Mouse (Mus musculus) embryo, embryonic 11 days (tissue): ENCODE measurements around the gene Efcab10.

Experiments used
- DNase-seq: peaks from one replicate; pipeline ENCODE4 v3.0.0-alpha.2; 2015

The Efcab10 gene

DNA sequence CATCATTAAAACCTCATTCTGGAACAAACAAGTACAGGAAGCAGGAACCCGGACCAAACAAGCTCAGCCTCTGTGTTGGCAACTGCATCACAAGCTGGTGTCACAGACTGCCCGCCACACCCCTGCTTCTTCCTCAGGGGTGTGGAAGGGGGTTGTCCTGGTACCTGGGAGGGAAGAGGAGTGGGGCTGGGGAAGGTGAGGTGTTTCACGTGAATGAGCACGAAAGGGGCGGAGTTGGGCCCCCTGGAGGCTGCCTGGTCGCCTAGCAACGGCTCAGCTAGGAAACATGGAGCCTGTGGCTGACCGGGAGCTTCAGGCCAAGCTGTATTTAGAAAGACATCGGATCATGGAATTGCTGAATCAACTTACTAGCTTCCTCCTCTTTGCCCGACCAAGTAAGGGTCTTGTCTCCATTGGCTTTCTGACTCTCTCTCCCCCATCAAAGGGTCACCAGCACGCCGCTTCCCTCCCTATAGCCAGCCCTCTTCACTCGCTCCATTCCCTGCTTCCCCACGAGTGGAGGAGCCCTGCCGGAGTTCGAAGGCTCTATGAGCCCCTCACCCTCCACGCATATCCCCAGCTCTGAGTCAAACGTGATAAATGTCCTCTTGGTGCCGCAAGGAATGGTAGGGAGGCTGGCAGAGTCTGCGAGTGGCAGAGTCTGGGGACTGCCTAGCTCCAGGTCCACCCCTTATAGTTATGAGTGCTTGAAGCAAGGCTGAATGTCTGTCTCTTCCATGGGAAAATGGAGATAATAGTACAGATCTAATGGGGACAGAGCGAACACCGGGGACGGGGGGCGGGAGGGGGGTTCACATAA lies at the start of gene Efcab10:
Gene Efcab10, plus strand, starts transcription at position 51 of the 820 bp plus-strand sequence.
- peak; percentile 70 for DNase-seq

- DNase-seq, result peak; percentile 76
These were observed 49.5 kb upstream of the Efcab10 start for GRCm38 (mm10) chr12:33344970-33345772.

DNA sequence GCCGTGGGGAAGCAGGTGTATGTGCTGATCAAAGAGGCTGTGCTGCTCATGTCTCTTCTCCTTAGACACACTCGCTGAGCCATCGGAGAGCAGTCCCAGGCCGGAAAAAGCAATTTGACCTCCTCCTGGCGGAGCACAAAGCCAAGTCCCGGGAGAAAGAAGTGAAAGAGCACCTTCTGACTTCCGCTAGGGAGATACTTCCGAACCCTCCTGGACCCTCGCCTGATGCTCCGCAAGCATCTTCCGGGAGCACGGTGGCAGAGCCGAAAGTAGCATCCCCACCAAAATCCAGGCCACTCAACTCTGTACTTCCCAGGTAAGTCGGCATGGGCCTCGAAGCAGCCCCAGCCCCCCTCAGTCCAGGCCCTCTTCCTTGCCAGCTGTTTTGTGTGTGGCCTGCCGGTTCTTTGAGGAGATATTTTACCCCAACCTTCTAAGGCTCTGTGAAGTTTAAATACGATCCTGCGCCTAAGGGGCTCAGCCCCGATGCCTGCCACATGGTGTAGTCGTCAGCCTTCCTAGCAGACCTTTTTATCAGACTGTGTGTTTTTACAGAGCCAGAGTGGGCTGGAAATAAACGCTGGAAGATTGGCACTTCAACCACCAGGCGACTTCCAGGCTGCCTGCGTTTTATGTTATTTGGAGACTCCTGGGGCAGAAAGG lies 48.8 kb upstream of the Efcab10 start:
- DNase-seq, result peak; percentile 40

DNA sequence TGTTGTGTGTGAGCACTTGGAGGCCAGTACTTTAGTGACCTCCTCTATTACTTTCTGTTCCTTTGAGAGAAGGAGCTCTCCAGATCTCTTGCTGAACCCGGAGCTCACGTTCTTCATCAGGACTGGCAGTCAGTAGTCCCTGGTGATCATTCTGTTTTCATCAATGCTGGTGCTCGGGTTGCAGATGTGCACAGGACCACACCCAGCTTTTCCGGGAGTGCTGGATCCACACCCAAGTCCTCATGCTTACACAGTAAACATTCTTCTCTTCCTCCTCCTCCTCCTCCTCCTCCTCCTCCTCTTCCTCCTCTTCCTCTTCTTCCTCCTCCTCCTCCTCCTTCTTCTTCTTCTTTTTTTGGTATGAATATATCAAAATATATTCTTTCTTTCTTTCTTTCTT lies 42.0 kb upstream of the Efcab10 start:
- no peak for DNase-seq

- DNase-seq, result no peak
These were observed 36.3 kb upstream of the Efcab10 start for GRCm38 (mm10) chr12:33358345-33358744.

DNA sequence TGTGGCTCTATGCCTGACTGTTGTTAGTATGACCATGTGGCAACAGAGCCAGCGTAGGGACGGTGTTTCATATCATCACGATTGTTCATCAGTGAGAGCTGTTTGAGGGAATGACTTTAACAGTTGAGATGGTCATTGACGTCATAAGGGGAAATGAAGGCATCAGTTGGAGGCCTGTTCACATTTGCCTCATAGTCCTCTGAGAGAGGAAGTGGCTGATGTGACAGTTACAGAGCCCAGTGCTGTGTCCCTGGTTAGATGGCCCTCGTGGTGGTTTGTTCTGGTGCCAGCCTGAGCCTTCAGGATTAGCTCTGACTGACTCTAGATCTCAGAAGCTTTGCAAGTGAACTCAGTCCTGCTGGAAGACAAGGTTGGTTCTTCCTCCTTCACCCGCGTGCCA lies 35.4 kb upstream of the Efcab10 start:
- no peak for DNase-seq

DNA sequence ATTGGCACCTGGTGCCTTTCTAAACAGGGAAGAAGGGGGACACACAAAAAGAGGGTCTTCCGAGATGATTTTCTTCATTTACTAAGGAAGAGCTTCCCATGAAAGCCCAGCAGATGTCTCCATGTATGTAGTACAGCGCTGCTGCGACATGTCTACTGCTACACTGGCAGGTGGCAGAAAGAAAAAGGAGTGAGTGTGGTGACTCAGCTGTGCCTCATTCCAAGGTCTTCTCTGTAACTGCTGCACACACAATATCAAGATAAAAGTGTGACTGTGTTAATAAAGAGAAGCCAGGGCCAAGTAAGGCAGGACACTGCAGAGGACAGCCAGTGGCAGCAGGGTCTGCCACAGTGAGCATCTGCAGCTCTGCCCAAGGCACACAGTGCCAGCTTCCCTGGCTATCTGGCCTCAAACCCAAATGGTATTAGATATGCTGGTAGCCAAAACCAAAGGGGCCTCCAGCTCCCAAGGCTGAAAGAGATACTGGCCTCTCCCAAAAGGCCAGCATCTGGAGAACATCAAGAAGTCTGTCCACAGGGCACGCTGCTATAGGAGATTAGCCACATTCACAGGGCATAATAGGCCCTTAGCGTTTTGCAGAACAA lies 34.7 kb upstream of the Efcab10 start:
- DNase-seq, result no peak

- DNase-seq, result no peak
These were observed 33.9 kb upstream of the Efcab10 start for GRCm38 (mm10) chr12:33360729-33361128.

GRCm38 (mm10) chr12:33364511-33364910 lies 30.1 kb upstream of the Efcab10 start:
- DNase-seq, result no peak

GRCm38 (mm10) chr12:33365133-33365532 lies 29.5 kb upstream of the Efcab10 start:
- DNase-seq, result no peak

DNA sequence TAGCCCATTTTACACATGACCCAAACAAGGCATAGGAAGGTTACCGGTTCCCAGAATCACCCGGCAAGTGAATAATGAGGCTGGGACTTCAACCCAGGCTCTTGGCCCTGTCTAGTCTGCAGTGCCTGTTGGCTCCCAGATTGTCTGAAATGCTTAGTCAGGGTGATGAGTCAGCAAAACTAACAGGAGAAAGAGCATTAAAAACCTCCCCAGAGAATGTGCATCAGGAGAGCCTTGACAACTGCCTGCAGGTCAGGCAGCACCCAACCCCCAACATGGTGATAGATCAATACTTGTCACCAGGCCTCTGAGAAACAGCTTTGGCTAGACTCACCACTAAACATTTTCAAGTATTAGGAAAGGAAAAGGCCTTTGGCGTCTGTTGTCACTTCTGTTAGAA lies 25.1 kb upstream of the Efcab10 start:
- DNase-seq, result peak; percentile 19

- DNase-seq, result peak; percentile 83
These were observed 14.8 kb upstream of the Efcab10 start for GRCm38 (mm10) chr12:33379624-33380445.

GRCm38 (mm10) chr12:33388842-33389241 lies 5.8 kb upstream of the Efcab10 start:
- DNase-seq, result peak; percentile 89

DNA sequence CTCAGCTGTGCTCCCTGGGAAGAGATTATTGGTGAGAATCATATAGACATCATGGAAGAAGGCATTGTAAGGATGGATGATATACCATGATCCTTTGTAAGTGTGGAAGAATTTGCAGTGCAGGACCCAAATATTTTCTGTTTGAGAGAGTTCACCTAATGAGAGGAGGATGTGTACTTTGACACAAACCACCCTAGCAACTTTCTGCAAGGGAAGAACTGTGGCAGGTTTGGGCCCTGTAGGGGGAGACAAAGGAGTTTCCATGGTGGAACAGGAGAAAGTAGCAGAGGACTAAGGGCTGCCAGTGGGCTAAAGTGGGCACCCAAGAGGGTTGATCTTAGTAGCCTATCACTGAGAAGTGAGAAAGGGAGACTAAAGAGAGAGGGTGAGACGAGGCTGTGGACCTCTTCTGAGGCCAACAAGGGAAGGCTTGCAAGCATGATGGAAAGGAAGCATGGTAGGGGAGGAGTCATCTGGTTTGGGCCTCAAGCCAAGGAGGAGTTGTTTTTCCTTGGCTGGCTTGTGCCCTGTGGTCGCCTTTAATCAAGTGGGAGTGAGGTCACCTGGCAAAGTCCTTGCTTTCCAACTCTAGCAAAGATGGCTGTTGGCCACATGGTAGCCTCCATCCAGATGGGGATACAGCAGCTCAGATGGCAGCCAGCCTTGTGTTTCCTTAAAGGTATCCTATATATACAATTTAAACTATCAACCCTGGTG lies 3.7 kb upstream of the Efcab10 start:
- no peak for DNase-seq

DNA sequence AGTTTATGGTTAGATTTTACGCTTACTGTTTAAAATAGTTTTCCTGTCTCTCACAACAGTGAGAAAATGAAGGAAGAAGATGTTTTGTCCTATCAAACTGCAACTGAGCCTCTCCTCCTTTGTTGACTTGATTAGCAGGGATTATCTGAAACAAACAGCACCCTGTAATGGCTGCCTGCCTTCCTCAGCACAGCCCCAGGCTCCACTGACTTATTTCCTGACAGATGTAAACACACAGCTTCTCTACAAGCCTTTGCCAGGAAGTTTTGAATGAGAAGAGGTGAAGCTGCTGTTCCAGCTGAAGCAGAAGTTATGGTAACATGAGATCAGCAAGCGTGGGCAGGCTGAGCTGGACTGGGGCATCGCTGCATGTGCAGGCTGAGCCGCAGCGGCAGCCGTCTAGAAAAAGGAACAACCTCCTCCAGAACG lies 8.6 kb downstream of the Efcab10 start:
- DNase-seq, result peak; percentile 34

GRCm38 (mm10) chr12:33404996-33405395 lies 10.3 kb downstream of the Efcab10 start:
- no peak for DNase-seq

GRCm38 (mm10) chr12:33405398-33406026 lies 10.9 kb downstream of the Efcab10 start:
- no peak for DNase-seq

GRCm38 (mm10) chr12:33411580-33412151 lies 17.0 kb downstream of the Efcab10 start:
- peak; percentile 27 for DNase-seq

- DNase-seq, result peak; percentile 52
These were observed 29.7 kb downstream of the Efcab10 start for GRCm38 (mm10) chr12:33424329-33424728.

DNA sequence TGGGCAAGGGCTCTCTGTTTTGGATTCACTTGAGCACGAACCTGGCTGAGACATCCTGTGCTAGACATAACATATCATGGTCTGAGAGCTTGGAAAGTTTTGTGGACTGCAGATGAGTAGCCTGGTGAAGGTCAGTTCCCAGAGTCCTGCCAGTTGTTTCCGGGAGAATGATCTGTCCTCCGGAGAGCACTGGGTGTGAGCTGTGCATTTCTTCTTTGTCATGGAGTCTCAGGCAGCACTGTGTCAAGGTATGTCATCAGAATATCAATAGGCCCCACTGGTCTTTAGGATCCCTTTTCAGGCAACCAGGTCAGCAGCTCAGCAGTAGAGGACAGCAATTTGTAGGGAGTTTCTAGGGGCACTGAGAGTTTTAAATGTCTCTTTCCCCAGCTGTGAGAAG lies 32.6 kb downstream of the Efcab10 start:
- DNase-seq, result no peak
